8 mouse cellular contexts compared by ENCODE assay signal in the genomic region with DNA sequence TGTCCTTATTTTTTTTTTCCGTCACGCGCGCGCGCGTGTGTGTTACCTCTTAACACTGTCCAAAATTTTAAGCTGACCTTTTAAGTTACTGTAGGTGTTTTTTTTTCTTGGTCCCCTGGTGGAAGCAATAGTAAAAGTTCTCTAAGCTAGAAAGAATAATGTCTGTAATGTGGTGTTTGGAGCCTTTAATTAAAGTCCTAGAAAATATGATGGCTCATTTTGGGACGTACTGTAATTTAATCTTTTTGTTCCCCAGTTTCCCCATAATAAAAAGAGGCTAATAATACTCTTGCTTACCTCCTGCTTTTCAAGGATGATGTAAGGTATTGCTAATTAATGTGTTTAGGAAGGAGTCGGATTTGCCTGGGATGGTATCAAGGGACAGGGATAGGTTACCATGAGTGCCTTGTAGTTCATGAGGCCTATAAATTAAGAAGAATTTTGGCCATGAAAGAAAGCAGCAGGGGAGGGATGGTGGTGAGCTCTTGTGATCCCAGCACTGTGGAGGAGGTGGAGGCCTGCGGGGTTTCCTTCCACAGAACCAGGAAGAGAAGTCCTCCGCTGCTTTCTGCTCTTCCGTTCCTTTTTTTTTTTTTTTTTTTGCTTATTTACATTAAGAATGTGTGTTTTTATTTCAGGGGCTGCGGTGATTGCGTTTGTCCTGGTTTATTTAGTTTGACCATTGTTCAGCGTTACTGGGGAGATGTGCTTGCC. TPM values are rescaled to one million over a fixed set of nuclear protein-coding genes. Genes with fewer than 3 reads are reported as not detected.
DNase-seq lines count a peak whose midpoint lies in the region; ATAC-seq and TF ChIP-seq lines count a peak whose summit lies in the region.

No protein-coding gene starts in this region.

- WGBS in lung, embryonic 14.5 days, result 4% methylated on average over 15 of the region's 15 CpGs
- whole genome bisulfite sequencing in embryonic facial prominence, embryonic 11.5 days, result 3% methylated on average over 15 of the region's 15 CpGs
- under 1% methylated on average over 15 of the region's 15 CpGs for WGBS in intestine, postnatal 0 days

- no peaks in the 10 kb centered on the region for H3K36me3 ChIP-seq in lung, embryonic 14.5 days (ENCODE audit: insufficient read depth)
- H3K36me3 ChIP-seq in embryonic facial prominence, embryonic 11.5 days (replicated peaks; ENCODE audit: control insufficient read depth, insufficient read depth, low read depth, low read length), result no peaks in the 10 kb centered on the region
- H3K36me3 ChIP-seq in intestine, postnatal 0 days (ENCODE audit: control insufficient read depth, insufficient read depth), result no peaks in the 10 kb centered on the region

- no peak for ATAC-seq in lung, embryonic 14.5 days (ENCODE audit: insufficient read depth)
- ATAC-seq in embryonic facial prominence, embryonic 11.5 days (replicated peaks; ENCODE audit: insufficient number of reproducible peaks, low FRiP score, low TSS enrichment, low read depth), result no peak
- ATAC-seq in intestine, postnatal 0 days, result no peak

- H3K4me3 ChIP-seq in lung, embryonic 14.5 days (ENCODE audit: low read depth, low read length), result peak overlapping the region; percentile 92
- peak overlapping the region; percentile 86 for H3K4me3 ChIP-seq in embryonic facial prominence, embryonic 11.5 days (ENCODE audit: low read depth, low read length)
- H3K4me3 ChIP-seq in intestine, postnatal 0 days (ENCODE audit: low read depth, low read length), result peak overlapping the region; percentile 97

- H3K4me1 ChIP-seq in lung, embryonic 14.5 days (ENCODE audit: insufficient read depth), result peaks cover 26% of the 10 kb centered on the region
- H3K4me1 ChIP-seq in embryonic facial prominence, embryonic 11.5 days (ENCODE audit: control insufficient read depth, insufficient read depth, low read length), result no peaks in the 10 kb centered on the region
- H3K4me1 ChIP-seq in intestine, postnatal 0 days (replicated peaks; ENCODE audit: control insufficient read depth, insufficient read depth, low read length), result peaks cover 14% of the 10 kb centered on the region

- TF ChIP-seq CTCF in lung, embryonic 14.5 days (IDR thresholded peaks at IDR 0.05; ENCODE audit: low read depth), result no peak
- 0 out of 2 replicates have a peak, but pooled peaks have one; percentile 10 for TF ChIP-seq CTCF in intestine, postnatal 0 days (IDR thresholded peaks at IDR 0.05; ENCODE audit: low read depth)

- peak overlapping the region; percentile 99; the same call in 1 of the 2 replicates for H3K27ac ChIP-seq in lung, embryonic 14.5 days (ENCODE audit: low read depth)
- peak overlapping the region; percentile 97; the same call in 1 of the 2 replicates for H3K27ac ChIP-seq in embryonic facial prominence, embryonic 11.5 days (replicated peaks; ENCODE audit: low read depth, low read length)
- peak overlapping the region; percentile 100 for H3K27ac ChIP-seq in intestine, postnatal 0 days (ENCODE audit: low read depth, low read length)

- H3K9ac ChIP-seq in lung, embryonic 14.5 days, result peak overlapping the region; percentile 98
- H3K9ac ChIP-seq in embryonic facial prominence, embryonic 11.5 days (replicated peaks; ENCODE audit: low read length), result peak overlapping the region; percentile 98
- H3K9ac ChIP-seq in intestine, postnatal 0 days (ENCODE audit: low read depth, low read length), result peak overlapping the region; percentile 100

- peak overlapping the region; percentile 67 for H3K4me2 ChIP-seq in lung, embryonic 14.5 days
- H3K4me2 ChIP-seq in embryonic facial prominence, embryonic 11.5 days (ENCODE audit: low read depth, low read length), result peak overlapping the region; percentile 75
- peak overlapping the region; percentile 72 for H3K4me2 ChIP-seq in intestine, postnatal 0 days (replicated peaks; ENCODE audit: low read depth)

- no peaks in the 10 kb centered on the region for H3K9me3 ChIP-seq in lung, embryonic 14.5 days (ENCODE audit: low read depth, low read length)
- H3K9me3 ChIP-seq in embryonic facial prominence, embryonic 11.5 days (replicated peaks; ENCODE audit: control insufficient read depth, low read length), result no peaks in the 10 kb centered on the region
- H3K9me3 ChIP-seq in intestine, postnatal 0 days (ENCODE audit: control insufficient read depth), result no peaks in the 10 kb centered on the region

- H3K27me3 ChIP-seq in lung, embryonic 14.5 days (ENCODE audit: insufficient read depth, low read length), result no peaks in the 10 kb centered on the region
- no peaks in the 10 kb centered on the region for H3K27me3 ChIP-seq in embryonic facial prominence, embryonic 11.5 days (ENCODE audit: control insufficient read depth, insufficient read depth, low read length)
- no peaks in the 10 kb centered on the region for H3K27me3 ChIP-seq in intestine, postnatal 0 days (replicated peaks; ENCODE audit: control insufficient read depth, insufficient read depth, low read length)

- DNase-seq in lung, embryonic 14.5 days, result peak; percentile 58
- no peak for DNase-seq in lung, postnatal 25 days (ENCODE audit: low spot score)
- DNase-seq in embryonic facial prominence, embryonic 11.5 days (ENCODE audit: low spot score), result no peak
- DNase-seq in naive thymus-derived CD4-positive, alpha-beta T cell, adult 2 months (ENCODE audit: low read depth), result peak; percentile 69
- DNase-seq in frontal cortex, postnatal 10 days (ENCODE audit: low spot score in 2 of 2), result no peak
- no peak for DNase-seq in right cerebral cortex, postnatal 25 days
- DNase-seq in adrenal gland, adult 18-20 months (ENCODE audit: low spot score in 2 of 2), result no peak

RNA-seq across cellular contexts. Expression of a gene that starts 0.8 kb away (rescaled TPM):
- polyA plus RNA-seq in lung, embryonic 14.5 days (2014; fragmentation: Nextera tagmentation; extraction: Ambion mirVana), result 31.7 and 33.2 TPM in 2 replicates
- polyA plus RNA-seq in embryonic facial prominence, embryonic 11.5 days (2014; fragmentation: Nextera tagmentation; extraction: Ambion mirVana), result 27.2 and 29.3 TPM in 2 replicates
- polyA plus RNA-seq in intestine, postnatal 0 days (2015; fragmentation: Nextera tagmentation; extraction: Ambion mirVana), result 77.4 and 81.2 TPM in 2 replicates
- total RNA-seq in adrenal gland, adult 18-20 months (2021), result 10 to 100 TPM; 40.7 to 41.0 TPM

RNA-seq across cellular contexts. Expression of a gene that starts 1.7 kb away (rescaled TPM):
- polyA plus RNA-seq in lung, embryonic 14.5 days (2014; fragmentation: Nextera tagmentation; extraction: Ambion mirVana), result 34.8 and 34.9 TPM in 2 replicates
- 44.5 and 46.9 TPM in 2 replicates for polyA plus RNA-seq in embryonic facial prominence, embryonic 11.5 days (2014; fragmentation: Nextera tagmentation; extraction: Ambion mirVana)
- 33.4 and 39.6 TPM in 2 replicates for polyA plus RNA-seq in intestine, postnatal 0 days (2015; fragmentation: Nextera tagmentation; extraction: Ambion mirVana)
- total RNA-seq in adrenal gland, adult 18-20 months (2021), result 10 to 100 TPM; 44.4 to 49.7 TPM

Comparison
In these comparisons a context has a peak if more than half of its experiments do, and no peak if none do; other contexts are left out.
1. DNase-seq: peak in lung, embryonic 14.5 days (single experiment) and naive thymus-derived CD4-positive, alpha-beta T cell, adult 2 months (single experiment); none in lung, postnatal 25 days (single experiment), embryonic facial prominence, embryonic 11.5 days (single experiment), frontal cortex, postnatal 10 days (0 of 2), right cerebral cortex, postnatal 25 days (single experiment) and adrenal gland, adult 18-20 months (0 of 2).
2. Peak in every context shown above with its lines, with median percentiles within 50 percentile points of each other: H3K27ac ChIP-seq, H3K4me2 ChIP-seq, H3K4me3 ChIP-seq and H3K9ac ChIP-seq.